Mouse (Mus musculus) forebrain, embryonic 12.5 days (tissue): ENCODE results near the gene Megf8. TPM values are rescaled to one million over a fixed set of nuclear protein-coding genes. Genes with fewer than 3 reads are reported as not detected.

Experiments used
- ATAC-seq: fragments of 200-750 bp; cut with Nextera tagmentation; 2 replicates; pipeline ENCODE4 v1.8.0; 2017; ENCODE audit warnings: moderate TSS enrichment; ENCODE audit not compliant: low FRiP score
- H3K27ac ChIP-seq: fragments of 300-500 bp; sonication (generic); 2 replicates; pipeline ENCODE4 v1.5.1; 2016; ENCODE audit warnings: mild to moderate bottlenecking
- H3K27me3 ChIP-seq: fragments of 300-500 bp; sonication (generic); 2 replicates; pipeline ENCODE4 v1.6.1; 2016; ENCODE audit warnings: mild to moderate bottlenecking
- H3K36me3 ChIP-seq: fragments of 300-500 bp; sonication (generic); replicated peaks from 2 replicates; pipeline ENCODE4 v1.6.1; 2016; ENCODE audit warnings: mild to moderate bottlenecking
- H3K4me1 ChIP-seq: fragments of 300-500 bp; sonication (generic); 2 replicates; pipeline ENCODE4 v1.6.1; 2016
- H3K4me2 ChIP-seq: fragments of 300-500 bp; sonication (generic); 2 replicates; pipeline ENCODE4 v1.6.1; 2016; ENCODE audit warnings: mild to moderate bottlenecking, moderate library complexity
- H3K4me3 ChIP-seq: fragments of 300-500 bp; sonication (generic); replicated peaks from 2 replicates; pipeline ENCODE4 v1.5.1; 2016; ENCODE audit warnings: mild to moderate bottlenecking
- H3K9ac ChIP-seq: fragments of 300-500 bp; sonication (generic); 2 replicates; pipeline ENCODE4 v1.6.1; 2016; ENCODE audit warnings: mild to moderate bottlenecking
- H3K9me3 ChIP-seq: fragments of 300-500 bp; sonication (generic); 2 replicates; pipeline ENCODE4 v1.6.1; 2016
- WGBS: fragments of 180-500 bp; shearing (Covaris S2); methylation state at CpG from one replicate; pipeline ENCODE4 v1.1.7; 2016; 5-methylcytosine and 5-hydroxymethylcytosine counted together
- polyA plus RNA-seq: library from polyadenylated mRNA; unstranded; fragments of >200 nt; fragmentation: Nextera tagmentation; extraction: Ambion mirVana; gene quantifications from 2 replicates; pipeline ENCODE4 v1.2.1, GENCODE M21; 2016

Megf8 gene
- polyA plus RNA-seq, 1 experiment from 2014 or later, result 18.8 TPM

DNA sequence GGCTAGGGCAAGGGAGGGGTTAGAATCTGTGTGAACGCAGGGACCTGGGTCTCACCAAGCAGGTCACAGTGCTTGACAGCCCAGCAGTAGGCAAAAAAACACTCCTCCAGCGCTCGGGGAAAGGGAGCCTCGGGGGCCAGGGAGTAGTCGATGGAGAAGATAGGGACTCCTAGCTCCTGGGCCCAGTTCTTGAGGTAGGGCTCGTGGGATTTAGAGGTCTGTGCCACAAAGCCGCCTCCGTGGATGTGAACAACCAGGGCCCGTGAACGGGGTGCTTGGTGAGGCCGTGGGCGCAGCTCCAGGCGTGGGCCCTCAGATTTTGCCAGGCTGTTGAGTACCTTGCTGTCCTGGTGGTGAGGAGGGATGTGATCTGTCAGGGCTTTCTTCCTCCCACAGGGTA is 67.4 kb downstream of the Megf8 start:
- peaks cover 55% of the 10 kb centered on the region for H3K36me3 ChIP-seq
- 88% methylated on average over 13 of the region's 13 CpGs for WGBS

DNA sequence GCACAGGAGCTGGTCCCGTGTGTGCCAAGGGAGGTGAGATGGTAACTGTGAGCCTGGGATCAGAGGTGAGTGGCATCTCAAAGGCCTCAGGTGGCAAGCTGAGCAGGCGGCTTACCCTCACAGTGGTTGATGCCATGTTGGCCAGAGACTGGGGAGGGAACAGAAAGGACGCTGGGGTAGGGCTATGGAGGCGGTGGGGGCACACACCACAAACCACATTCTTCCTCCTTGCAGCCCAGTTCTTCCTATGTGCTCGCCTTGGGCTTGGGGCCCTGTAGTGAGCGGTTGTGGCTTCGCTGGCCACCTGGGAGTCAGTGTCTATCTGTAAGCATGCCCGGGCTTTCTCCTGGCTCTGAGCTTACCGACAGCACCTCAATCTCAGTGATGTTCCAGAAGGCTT is 67.9 kb downstream of the Megf8 start:
- H3K9me3 ChIP-seq, result no peaks in the 10 kb centered on the region
- H3K4me2 ChIP-seq, result no peak overlapping the region
- H3K9ac ChIP-seq, result no peak overlapping the region
- no peak for ATAC-seq
- H3K27ac ChIP-seq, result no peak overlapping the region
- peaks cover 12% of the 10 kb centered on the region for H3K27me3 ChIP-seq
- H3K4me1 ChIP-seq, result peaks cover 8% of the 10 kb centered on the region
- H3K4me3 ChIP-seq, result no peak overlapping the region
- 90% methylated on average over 9 of the region's 9 CpGs for WGBS
- H3K36me3 ChIP-seq, result peaks cover 55% of the 10 kb centered on the region

More for the DNA sequence above, 67.4 kb downstream of the Megf8 start:
- Histone ChIP-seq H3K9me3 (no peaks in the 10 kb centered on the region), H3K4me2 (no peak overlapping the region), H3K27me3 (peaks cover 15% of the 10 kb centered on the region), H3K4me1 (peaks cover 12% of the 10 kb centered on the region), H3K27ac (no peak overlapping the region), H3K9ac (no peak overlapping the region), H3K4me3 (no peak overlapping the region)
- ATAC-seq, result no peak

DNA sequence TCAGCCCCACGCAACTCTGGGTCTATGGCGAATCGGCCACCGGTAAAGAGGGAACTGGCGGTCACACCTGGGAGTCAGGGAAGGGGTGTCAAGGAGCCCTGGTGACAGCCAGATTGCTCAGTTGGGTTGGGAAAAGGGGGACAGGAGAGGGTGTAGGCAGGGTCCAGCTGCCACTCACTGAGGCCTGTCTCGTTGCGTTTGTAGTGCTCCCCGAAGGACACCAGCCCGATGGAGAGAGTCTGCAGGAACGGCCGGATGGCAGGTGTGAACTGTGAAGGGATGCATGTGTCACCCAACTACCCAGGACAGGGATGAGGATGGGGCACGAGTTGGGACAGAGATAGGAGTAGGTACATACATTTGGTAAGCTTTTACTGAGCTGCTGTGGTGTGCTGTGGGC is 68.3 kb downstream of the Megf8 start:
- 93% methylated on average over 12 of the region's 12 CpGs for WGBS
- Histone ChIP-seq H3K9ac (no peak overlapping the region), H3K36me3 (peaks cover 55% of the 10 kb centered on the region)

DNA sequence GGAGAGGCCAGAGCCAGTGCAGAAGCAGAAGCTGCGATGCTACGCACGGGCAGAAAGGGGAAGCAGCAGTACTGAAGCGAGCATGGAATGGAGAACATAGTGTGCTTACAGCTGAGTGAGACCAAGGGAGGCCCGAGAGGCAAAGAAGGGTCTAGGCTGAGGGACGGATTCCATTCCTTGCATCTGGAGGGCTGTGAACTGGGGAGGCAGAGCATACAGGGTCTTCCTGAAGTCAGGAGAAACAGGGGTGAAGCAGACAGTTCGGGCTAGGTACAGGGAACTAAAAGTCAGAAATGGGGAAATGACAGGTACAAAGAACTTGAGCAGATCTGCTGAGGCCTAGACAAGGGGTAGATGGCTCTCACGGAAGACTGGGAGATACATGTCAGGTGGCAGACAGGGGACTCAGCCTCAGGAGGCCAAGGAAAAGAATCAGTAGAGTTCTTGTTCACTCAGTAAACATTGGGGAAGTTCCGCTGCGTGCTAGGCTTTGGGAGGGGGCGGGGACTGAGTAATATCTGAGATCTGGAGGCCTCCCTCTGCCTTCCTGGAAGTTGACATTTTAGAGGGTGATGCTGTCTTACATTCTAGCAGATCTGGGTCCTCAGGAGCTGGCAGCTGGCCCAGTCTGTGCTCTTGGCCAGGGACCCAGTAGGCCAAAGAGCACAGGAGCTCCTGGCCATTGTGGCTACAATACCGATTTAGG is 69.0 kb downstream of the Megf8 start:
- H3K9ac ChIP-seq, result no peak overlapping the region
- H3K36me3 ChIP-seq, result peaks cover 52% of the 10 kb centered on the region
- no peaks in the 10 kb centered on the region for H3K27me3 ChIP-seq
- peaks cover 10% of the 10 kb centered on the region; the same call in 1 of the 2 replicates for H3K4me1 ChIP-seq
- no peaks in the 10 kb centered on the region for H3K9me3 ChIP-seq
- no peak overlapping the region for H3K27ac ChIP-seq
- WGBS, result 90% methylated on average over 12 of the region's 12 CpGs
- no peak overlapping the region for H3K4me3 ChIP-seq
- no peak overlapping the region for H3K4me2 ChIP-seq
- no peak for ATAC-seq

More for the DNA sequence above, 68.3 kb downstream of the Megf8 start:
- Histone ChIP-seq H3K4me1 (peaks cover 8% of the 10 kb centered on the region; the same call in 1 of the 2 replicates), H3K9me3 (no peaks in the 10 kb centered on the region), H3K27ac (no peak overlapping the region), H3K4me3 (no peak overlapping the region), H3K4me2 (no peak overlapping the region), H3K27me3 (peaks cover 7% of the 10 kb centered on the region)
- no peak for ATAC-seq

DNA sequence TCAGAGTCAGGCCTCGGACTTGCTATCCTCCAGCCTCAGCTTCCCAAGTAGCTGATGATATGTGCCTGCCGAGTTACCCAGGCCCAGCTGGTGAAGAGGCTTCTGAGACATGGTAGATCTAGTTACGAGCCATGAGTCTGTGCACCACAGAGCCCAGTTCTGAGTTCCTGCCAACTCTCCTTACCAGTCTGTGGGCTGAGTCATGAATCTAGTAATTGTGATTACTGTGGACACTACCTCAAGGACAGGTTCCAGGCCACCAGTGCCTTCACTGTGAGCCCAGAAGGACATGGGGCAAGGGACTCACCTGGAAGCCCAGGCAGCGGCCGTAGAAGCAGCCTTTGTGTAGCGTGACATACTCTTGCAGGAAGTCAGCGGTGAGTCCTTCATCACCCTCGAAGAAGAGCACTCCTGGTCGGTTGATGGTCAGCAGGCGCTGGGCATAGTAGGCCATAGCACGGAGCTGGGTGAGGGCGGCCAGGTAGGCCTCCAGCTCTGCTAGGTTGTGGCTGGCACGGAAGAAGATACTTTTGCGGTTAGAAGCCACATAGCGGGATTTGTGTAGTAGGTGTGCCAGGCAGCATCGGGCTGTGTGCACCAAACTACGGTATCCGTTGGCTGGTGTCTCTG is 71.0 kb downstream of the Megf8 start:
- 95% methylated on average over 18 of the region's 18 CpGs for WGBS
- no peak for ATAC-seq
- H3K9ac ChIP-seq, result no peak overlapping the region
- peaks cover 47% of the 10 kb centered on the region for H3K36me3 ChIP-seq
- peaks cover 10% of the 10 kb centered on the region for H3K4me1 ChIP-seq
- no peak overlapping the region for H3K4me3 ChIP-seq
- H3K27me3 ChIP-seq, result no peaks in the 10 kb centered on the region
- H3K27ac ChIP-seq, result no peak overlapping the region
- no peak overlapping the region for H3K4me2 ChIP-seq
- no peaks in the 10 kb centered on the region for H3K9me3 ChIP-seq

DNA sequence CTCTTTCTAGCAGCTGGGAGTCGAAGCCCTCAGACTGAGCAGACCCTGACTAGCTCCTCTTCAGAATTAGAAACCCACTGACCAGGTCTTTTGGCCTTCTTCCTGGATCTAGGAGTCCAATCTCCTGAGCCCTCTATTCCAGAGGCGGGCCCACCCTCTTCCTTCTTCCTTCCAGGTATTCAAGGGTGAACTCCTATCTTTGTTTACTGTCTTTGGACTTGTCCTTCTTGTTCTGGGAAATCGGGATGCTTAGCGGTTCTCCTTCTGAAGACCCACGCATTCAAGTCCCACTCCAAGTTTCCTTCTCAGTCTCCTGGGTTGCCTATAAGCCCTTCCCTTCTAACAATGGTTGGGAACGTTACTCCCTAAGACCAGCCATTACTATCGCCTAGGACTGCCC is 72.0 kb downstream of the Megf8 start:
- Histone ChIP-seq H3K4me3 (no peak overlapping the region), H3K9ac (no peak overlapping the region), H3K27ac (no peak overlapping the region), H3K9me3 (no peaks in the 10 kb centered on the region), H3K36me3 (peaks cover 44% of the 10 kb centered on the region), H3K27me3 (peaks cover 2% of the 10 kb centered on the region; the same call in 1 of the 2 replicates), H3K4me2 (no peak overlapping the region), H3K4me1 (peaks cover 13% of the 10 kb centered on the region)
- WGBS, result 84% methylated on average over 7 of the region's 7 CpGs
- ATAC-seq, result no peak

DNA sequence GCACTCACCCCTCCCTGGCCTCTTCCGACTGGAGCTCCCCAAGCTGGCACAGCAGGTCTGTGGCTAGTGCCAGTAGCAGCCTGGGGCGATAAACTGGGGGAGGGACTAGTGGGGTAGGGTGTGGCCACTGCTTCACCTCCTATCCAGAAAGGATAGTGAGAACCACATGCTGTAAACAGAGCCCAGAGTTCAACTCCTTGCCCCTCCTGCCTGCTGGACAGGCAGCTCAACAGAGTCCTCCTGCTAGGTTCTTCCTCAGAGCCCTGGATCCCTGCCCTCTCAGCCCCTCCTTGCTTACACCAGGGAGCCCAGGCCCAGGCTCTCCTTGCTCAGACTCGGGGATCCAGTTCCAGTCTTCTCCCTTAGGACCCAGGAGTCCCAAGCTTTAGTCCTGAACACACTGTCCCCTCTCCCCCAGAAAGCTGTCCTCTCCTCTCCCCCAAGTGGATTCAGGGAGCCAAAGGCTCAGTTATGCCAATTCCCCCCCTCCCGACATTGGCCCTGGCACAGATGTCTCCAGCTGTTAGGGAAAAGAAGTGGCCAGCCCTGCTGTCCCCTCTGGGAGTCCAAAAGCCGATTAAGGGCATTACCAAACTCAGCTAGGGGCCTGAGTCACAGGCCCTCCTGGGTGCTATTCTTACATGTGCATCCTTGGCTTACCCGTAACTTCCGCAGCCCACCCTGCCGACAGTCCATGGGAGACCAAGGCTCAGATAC is 73.2 kb downstream of the Megf8 start:
- no peak overlapping the region for H3K4me2 ChIP-seq
- 36% methylated on average over 8 of the region's 8 CpGs for WGBS
- H3K27ac ChIP-seq, result no peak overlapping the region
- no peaks in the 10 kb centered on the region for H3K9me3 ChIP-seq
- H3K9ac ChIP-seq, result no peak overlapping the region; the same call in 1 of the 2 replicates
- H3K4me3 ChIP-seq, result no peak overlapping the region
- H3K36me3 ChIP-seq, result peaks cover 31% of the 10 kb centered on the region
- peaks cover 8% of the 10 kb centered on the region; the same call in 1 of the 2 replicates for H3K27me3 ChIP-seq
- no peak for ATAC-seq
- H3K4me1 ChIP-seq, result peaks cover 24% of the 10 kb centered on the region

DNA sequence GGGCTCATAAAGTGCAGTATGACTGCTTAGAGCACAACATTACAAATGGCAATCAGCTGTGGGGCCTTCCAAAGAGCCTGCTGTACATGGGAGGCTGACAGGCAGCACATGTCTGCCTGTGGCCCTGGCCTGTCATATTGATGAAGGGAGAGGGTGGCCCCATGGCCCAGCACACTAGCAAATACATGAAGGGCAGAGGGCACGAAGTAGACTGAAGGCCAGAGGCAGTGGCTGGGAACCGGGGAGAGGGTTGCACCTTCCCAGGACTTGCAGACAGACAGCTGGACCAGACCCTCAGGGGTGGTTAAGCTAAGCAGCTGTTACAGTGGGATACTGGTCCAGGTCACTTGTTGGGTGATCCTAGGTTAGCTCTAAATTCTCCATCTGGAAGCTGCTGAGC is 74.0 kb downstream of the Megf8 start:
- H3K27me3 ChIP-seq, result peaks cover 8% of the 10 kb centered on the region; the same call in 1 of the 2 replicates
- WGBS, result 54% methylated on average over 2 of the region's 2 CpGs
- peaks cover 24% of the 10 kb centered on the region for H3K4me1 ChIP-seq
- H3K9ac ChIP-seq, result no peak overlapping the region
- ATAC-seq, result no peak
- H3K27ac ChIP-seq, result no peak overlapping the region
- H3K9me3 ChIP-seq, result no peaks in the 10 kb centered on the region
- peaks cover 23% of the 10 kb centered on the region for H3K36me3 ChIP-seq
- H3K4me2 ChIP-seq, result no peak overlapping the region
- H3K4me3 ChIP-seq, result no peak overlapping the region

DNA sequence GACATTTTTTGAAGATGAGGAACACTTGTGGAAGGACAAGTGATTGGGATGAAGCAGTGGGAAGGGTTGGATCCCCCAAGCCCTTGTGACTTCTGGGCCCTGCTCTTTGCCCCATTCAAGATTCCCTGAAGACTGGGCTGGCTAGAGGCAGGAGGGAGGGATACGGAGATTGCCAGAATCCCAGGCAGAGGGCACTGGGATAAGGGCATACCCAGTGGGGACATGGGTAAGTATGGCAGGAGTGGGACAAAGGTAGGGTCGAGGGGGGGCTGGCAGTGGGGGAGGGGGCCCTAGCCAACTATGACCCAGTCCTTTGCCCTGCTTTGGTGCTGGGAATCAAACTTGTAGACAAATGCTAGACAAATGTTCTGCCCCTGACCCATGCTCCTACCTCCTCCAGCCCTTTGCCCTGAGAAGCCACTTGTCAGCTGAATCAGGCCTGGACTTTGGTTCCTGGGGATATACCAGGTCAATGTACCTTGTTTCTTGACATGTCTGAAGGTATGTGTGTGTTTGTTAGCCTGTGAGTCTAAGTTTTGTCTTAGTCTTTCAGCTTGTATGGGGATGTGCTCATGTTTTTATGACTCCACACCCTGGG is 75.0 kb downstream of the Megf8 start:
- peaks cover 31% of the 10 kb centered on the region for H3K4me1 ChIP-seq
- H3K27me3 ChIP-seq, result peaks cover 8% of the 10 kb centered on the region; the same call in 1 of the 2 replicates
- ATAC-seq, result no peak
- no peaks in the 10 kb centered on the region for H3K9me3 ChIP-seq
- H3K4me2 ChIP-seq, result no peak overlapping the region
- no peak overlapping the region for H3K27ac ChIP-seq
- no peak overlapping the region for H3K9ac ChIP-seq
- no peak overlapping the region for H3K4me3 ChIP-seq
- H3K36me3 ChIP-seq, result peaks cover 18% of the 10 kb centered on the region
- WGBS, result 73% methylated on average over 2 of the region's 2 CpGs

DNA sequence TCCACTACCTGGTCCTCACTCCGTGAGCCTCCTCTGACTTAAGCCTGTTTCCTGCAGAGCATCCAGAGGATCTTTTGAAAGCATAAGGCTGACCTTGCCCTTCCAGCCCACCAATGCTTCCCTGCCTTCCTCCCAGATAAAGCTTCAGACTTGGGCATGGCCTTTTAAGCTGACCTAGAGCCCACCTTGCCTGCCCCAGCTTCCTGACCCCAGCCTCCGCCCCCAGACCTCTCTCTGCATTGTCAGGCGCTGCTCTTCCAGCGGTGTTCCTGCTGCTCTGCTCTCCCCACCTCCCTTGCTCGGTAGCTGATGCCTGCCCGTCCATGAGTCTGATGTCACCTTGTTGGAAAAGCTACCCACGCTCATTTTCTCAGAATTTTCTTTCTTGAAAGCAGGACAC is 75.9 kb downstream of the Megf8 start:
- 41% methylated on average over 7 of the region's 7 CpGs for WGBS
- H3K36me3 ChIP-seq, result peaks cover 9% of the 10 kb centered on the region
- H3K27me3 ChIP-seq, result peaks cover 8% of the 10 kb centered on the region; the same call in 1 of the 2 replicates
- no peak overlapping the region for H3K4me2 ChIP-seq
- no peak overlapping the region for H3K9ac ChIP-seq
- no peak overlapping the region for H3K27ac ChIP-seq
- H3K9me3 ChIP-seq, result no peaks in the 10 kb centered on the region
- ATAC-seq, result no peak
- peaks cover 31% of the 10 kb centered on the region for H3K4me1 ChIP-seq
- no peak overlapping the region for H3K4me3 ChIP-seq

DNA sequence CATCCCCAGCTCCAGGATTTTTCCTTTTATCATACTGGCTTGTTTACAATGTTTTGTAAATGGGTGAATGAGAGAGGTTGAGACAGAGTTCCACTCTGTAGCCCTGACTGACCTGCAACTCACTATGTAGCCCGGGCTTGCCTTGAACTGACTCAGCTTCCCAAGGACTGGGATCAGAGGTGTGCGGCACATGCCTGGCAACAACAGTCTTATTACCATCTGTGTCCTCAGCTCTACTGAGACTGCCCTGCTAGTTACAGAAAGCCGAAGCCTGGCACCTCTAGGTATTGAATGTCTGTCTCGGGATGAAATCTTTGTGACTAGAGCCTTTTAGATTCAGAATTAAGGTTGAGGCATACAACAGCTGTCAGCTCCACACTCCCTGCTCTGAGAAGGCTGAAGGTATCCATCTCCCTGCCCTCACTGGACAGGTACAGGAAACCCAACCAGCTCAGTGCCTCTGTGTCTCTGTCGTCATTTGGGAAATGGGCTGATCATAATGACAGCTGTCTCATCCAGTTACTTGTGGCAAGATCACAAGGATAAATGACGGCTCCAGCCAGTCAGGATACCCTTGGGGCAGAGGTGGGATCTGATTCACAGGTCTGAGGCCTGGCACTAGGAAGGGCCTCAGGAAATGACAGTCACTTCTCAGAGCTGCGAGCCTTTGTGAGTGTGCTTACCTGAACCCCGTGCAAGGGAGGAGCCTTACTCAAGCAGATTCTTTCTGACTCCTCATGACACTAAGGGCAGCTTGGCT is 76.7 kb downstream of the Megf8 start:
- Histone ChIP-seq H3K4me3 (no peak overlapping the region; the same call in 1 of the 2 replicates), H3K27me3 (peaks cover 8% of the 10 kb centered on the region; the same call in 1 of the 2 replicates), H3K4me1 (peaks cover 31% of the 10 kb centered on the region), H3K36me3 (0 out of 2 replicates have a peak, but pooled peaks cover 1% of the 10 kb centered on the region), H3K9ac (no peak overlapping the region; the same call in 1 of the 2 replicates), H3K4me2 (0 out of 2 replicates have a peak overlapping the region, but pooled peaks have one; percentile 85), H3K9me3 (no peaks in the 10 kb centered on the region), H3K27ac (no peak overlapping the region)
- no peak for ATAC-seq
- WGBS, result 83% methylated on average over 8 of the region's 8 CpGs
